Mouse (Mus musculus) heart, postnatal 0 days (tissue): ENCODE data around the gene Ybey.

ENCODE experiments used
- CTCF ChIP-seq: IDR thresholded peaks from 2 replicates; pipeline ENCODE4 v1.5.1; 2016; ENCODE audit warnings: antibody characterized with exemption, control low read depth, low read depth
- EP300 ChIP-seq: IDR thresholded peaks from 2 replicates; pipeline ENCODE4 v1.6.1; 2016; ENCODE audit warnings: antibody characterized with exemption, low read depth

DNA sequence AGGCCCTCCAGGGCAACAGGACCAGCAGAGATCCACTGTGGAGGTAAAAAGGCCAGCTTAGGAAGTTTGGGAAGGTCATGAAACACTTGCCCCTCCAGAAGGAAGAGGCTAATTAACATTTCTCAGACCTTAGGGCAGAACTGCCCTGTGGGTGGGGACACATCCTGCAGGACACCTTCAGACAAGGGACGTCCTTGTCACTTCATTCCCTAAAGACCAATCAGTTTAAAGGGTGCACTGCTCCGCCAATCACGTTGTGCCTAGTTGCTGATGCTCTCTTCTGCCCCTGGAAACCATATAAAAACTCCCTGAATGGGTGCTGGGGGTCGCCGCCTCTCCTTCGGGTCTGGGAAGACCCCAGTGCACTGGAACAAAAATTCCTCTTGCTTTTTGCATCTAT lies 6.2 kb downstream of the Ybey start:
- TF ChIP-seq CTCF (no peak), EP300 (no peak)
